Mouse (Mus musculus) frontal cortex, adult (tissue): ENCODE measurements at regions not wholly inside any gene's neighbourhood (a gene's known extent, or its start where the extent isn't known, plus 50 kb on each side); places are given as distances from the start of the nearest gene placed in this dataset.

Experiments used
- ATAC-seq: cut with Nextera tagmentation; 2 replicates; pipeline ENCODE4 v1.9.2; 2017; ENCODE audit warnings: mild to moderate bottlenecking, moderate library complexity, mixed read lengths; ENCODE audit not compliant: low TSS enrichment

DNA sequence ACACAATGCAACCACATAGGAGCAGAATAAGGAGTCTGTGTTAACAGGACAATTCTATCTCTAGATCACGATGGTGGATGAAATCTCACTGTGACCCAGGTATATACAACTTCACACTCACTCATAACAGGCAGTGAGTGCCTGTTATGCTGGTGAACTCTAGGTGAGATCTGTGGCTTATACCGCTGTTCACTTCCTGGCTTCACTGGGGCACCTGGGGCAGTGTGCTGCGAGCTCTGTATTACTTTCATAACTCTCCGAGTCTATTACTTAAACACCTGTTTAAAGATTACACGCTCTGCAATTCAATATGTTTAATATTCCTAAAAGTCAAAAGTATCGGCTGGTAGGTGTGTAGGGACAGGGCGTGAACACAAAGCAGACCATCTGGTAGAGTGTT, 55.0 kb upstream of the Tanc1 start:
- no peak for ATAC-seq

DNA sequence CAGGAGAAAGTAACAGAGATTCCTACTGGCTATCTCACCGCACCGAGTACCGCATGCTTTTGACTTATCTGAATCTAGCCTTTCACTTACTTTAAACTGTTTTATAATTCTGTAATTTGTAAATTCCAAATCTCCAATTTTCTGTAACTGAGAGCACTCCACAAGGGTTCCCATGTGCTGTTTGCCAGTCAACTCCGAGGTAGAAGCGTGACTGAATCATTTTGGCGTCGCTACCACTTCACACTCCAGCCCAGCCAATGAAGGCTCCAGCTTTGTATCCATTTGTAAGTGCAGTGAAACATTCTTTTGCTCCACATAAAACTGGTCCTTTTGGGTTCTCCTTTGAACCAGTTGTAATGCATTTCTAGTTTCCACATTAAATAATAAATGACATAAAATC, 51.4 kb upstream of the Tanc1 start:
- ATAC-seq, result peak; percentile 52
